Mouse (Mus musculus) forebrain, embryonic 11.5 days (tissue): Measurements from ENCODE around the gene Six4. TPM values are rescaled to one million over a fixed set of nuclear protein-coding genes. Genes with fewer than 3 reads are reported as not detected.
A peak's percentile ranks its signal among the peaks of the same experiment; 100 is the strongest.

Source experiments
- ATAC-seq: fragments of 200-750 bp; cut with Nextera tagmentation; replicated peaks from 2 replicates; pipeline ENCODE4 v1.8.0; 2017; ENCODE audit warnings: moderate TSS enrichment; ENCODE audit not compliant: low FRiP score
- DNase-seq: peaks from one replicate; pipeline ENCODE4 v3.0.0-alpha.2; 2017; ENCODE audit warnings: low spot score
- H3K27ac ChIP-seq: fragments of 300-500 bp; sonication (generic); 2 replicates; pipeline ENCODE4 v1.5.1; 2014; ENCODE audit warnings: low read depth, low read length
- H3K27me3 ChIP-seq: fragments of 300-500 bp; sonication (generic); 2 replicates; pipeline ENCODE4 v1.6.1; 2014; ENCODE audit warnings: mild to moderate bottlenecking, low read length, mixed read lengths; ENCODE audit not compliant: control insufficient read depth, insufficient read depth
- H3K36me3 ChIP-seq: fragments of 300-500 bp; sonication (generic); 2 replicates; pipeline ENCODE4 v1.6.1; 2014; ENCODE audit warnings: mild to moderate bottlenecking, low read length, moderate library complexity, mixed read lengths; ENCODE audit not compliant: control insufficient read depth, insufficient read depth
- H3K4me1 ChIP-seq: fragments of 300-500 bp; sonication (generic); replicated peaks from 2 replicates; pipeline ENCODE4 v1.6.1; 2014; ENCODE audit warnings: low read length, mixed read lengths; ENCODE audit not compliant: control insufficient read depth, insufficient read depth
- H3K4me2 ChIP-seq: fragments of 300-500 bp; sonication (generic); 2 replicates; pipeline ENCODE4 v1.6.1; 2014; ENCODE audit warnings: low read depth, mild to moderate bottlenecking, low read length, moderate library complexity, mixed read lengths; ENCODE audit not compliant: severe bottlenecking
- H3K4me3 ChIP-seq: fragments of 300-500 bp; sonication (generic); 2 replicates; pipeline ENCODE4 v1.5.1; 2014; ENCODE audit warnings: low read depth, low read length
- H3K9ac ChIP-seq: fragments of 300-500 bp; sonication (generic); 2 replicates; pipeline ENCODE4 v1.6.1; 2014; ENCODE audit warnings: low read length
- H3K9me3 ChIP-seq: fragments of 300-500 bp; sonication (generic); 2 replicates; pipeline ENCODE4 v1.6.1; 2016; ENCODE audit warnings: low read length, mixed read lengths; ENCODE audit not compliant: control insufficient read depth
- WGBS: fragments of 180-500 bp; shearing (Covaris S2); extraction: QIAGEN DNeasy Blood & Tissue Kit; methylation state at CpG from one replicate; pipeline ENCODE4 v1.1.7; 2014; 5-methylcytosine and 5-hydroxymethylcytosine counted together
- polyA plus RNA-seq: library from polyadenylated mRNA; unstranded; fragments of >200 nt; fragmentation: Nextera tagmentation; extraction: Ambion mirVana; gene quantifications from 2 replicates; pipeline ENCODE4 v1.2.1, GENCODE M21; 2014

Six4 gene
- polyA plus RNA-seq, 1 experiment from 2014 or later, result 5.8 TPM

GRCm38 (mm10) chr12:73050811-73051580 lies 62.3 kb downstream of the Six4 start:
- Histone ChIP-seq H3K27ac (no peak overlapping the region), H3K9ac (no peak overlapping the region), H3K36me3 (no peaks in the 10 kb centered on the region), H3K4me1 (peaks cover 15% of the 10 kb centered on the region), H3K9me3 (no peaks in the 10 kb centered on the region), H3K27me3 (peaks cover 98% of the 10 kb centered on the region), H3K4me2 (no peak overlapping the region), H3K4me3 (no peak overlapping the region)
- ATAC-seq (no peak), DNase-seq (no peak)
- under 1% methylated on average over 15 of the region's 15 CpGs for WGBS

GRCm38 (mm10) chr12:73050305-73050704 lies 63.0 kb downstream of the Six4 start:
- Histone ChIP-seq H3K27ac (no peak overlapping the region), H3K9ac (no peak overlapping the region), H3K9me3 (no peaks in the 10 kb centered on the region), H3K4me2 (no peak overlapping the region), H3K4me1 (peaks cover 18% of the 10 kb centered on the region), H3K27me3 (peaks cover 98% of the 10 kb centered on the region), H3K4me3 (no peak overlapping the region), H3K36me3 (no peaks in the 10 kb centered on the region)
- ATAC-seq (no peak), DNase-seq (peak; percentile 54)
- WGBS, result under 1% methylated on average over 13 of the region's 13 CpGs

Other genes with a start within 250 kb of the Six4 start
- 0.19 TPM in 1 of 2 replicates, not detected in the other for gene Six6, start 173.6 kb downstream of the Six4 start, polyA plus RNA-seq
- gene 4930447C04Rik, start 172.7 kb downstream of the Six4 start, polyA plus RNA-seq, result 2.1 and 2.9 TPM in 2 replicates
- gene Six1, start 59.6 kb downstream of the Six4 start, polyA plus RNA-seq, result 11.0 and 12.6 TPM in 2 replicates
- gene Mnat1, start 10.3 kb upstream of the Six4 start, polyA plus RNA-seq, result 36.8 and 37.6 TPM in 2 replicates
- gene Trmt5, start 173.3 kb upstream of the Six4 start, polyA plus RNA-seq, result 18.3 and 19.8 TPM in 2 replicates
- 7.0 and 9.7 TPM in 2 replicates for gene Slc38a6, start 173.3 kb upstream of the Six4 start, polyA plus RNA-seq